Mouse (Mus musculus) heart, adult 11 months (tissue): ENCODE results near the gene Insrr.
"Not testable (repeated sequence)": the region's sequence is repeated elsewhere in the genome, so short reads cannot be mapped to it uniquely, and the experiment has no call there.

Experiments used
- DNase-seq: peaks from one replicate; pipeline ENCODE4 v3.0.0; 2022

Insrr gene

DNA sequence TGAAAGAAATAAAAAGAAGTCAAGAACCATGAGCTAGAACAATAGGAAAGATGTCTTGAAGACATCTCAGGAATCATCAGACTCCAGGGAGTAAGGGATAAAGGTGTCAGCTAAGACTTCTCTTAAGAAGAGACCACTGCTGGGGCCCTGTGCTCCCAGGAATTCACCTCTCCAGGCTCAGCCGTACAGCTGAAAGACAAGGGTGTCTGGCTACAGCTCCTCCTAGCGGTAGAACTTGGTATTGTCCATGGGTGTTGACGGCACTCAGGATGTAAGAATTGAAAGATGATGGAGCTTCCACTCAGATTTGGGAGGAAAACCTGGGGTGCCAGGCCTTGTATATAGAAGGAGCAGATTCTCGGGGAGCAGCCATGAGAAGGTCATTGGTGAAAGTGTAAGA lies 41.9 kb downstream of the Insrr start:
- peak; percentile 91 for DNase-seq

DNA sequence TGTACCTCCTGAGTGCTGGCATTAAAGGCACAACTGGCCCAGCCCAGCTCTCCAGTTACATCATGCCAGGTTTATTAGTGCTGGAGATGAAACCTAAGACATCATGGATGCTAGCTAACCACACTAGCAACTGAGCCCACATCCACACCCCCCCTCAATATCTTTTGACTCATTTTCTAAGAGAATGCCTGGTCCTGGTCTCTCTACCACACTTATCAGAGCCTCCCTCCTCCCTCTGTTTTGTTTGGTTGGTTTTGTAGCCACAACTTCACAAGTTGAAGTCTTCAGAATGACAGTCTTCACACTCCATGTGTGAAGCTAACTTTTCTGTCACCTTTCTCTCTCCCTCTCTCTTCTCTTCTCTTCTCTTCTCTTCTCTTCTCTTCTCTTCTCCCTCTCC lies 44.1 kb downstream of the Insrr start:
- no peak for DNase-seq

DNA sequence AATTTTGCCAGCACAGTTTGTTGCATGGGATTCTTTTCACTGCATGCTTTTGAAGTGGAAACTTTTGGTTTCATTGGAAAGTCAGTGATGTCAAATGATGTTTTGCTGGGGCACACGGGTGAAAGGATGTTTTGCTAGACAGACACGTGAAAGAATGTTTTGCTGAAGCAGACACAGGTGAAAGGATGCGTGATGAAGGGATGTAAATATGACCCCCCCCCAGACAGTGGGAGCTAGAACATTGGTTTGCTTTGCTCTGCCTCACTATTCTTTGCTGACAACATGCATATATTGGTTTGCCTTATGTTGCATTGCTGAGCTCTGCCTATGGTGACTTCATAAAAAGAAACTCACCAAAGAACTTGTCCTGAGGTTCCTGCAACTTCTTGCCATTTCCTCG lies 48.2 kb downstream of the Insrr start:
- DNase-seq, result no peak

DNA sequence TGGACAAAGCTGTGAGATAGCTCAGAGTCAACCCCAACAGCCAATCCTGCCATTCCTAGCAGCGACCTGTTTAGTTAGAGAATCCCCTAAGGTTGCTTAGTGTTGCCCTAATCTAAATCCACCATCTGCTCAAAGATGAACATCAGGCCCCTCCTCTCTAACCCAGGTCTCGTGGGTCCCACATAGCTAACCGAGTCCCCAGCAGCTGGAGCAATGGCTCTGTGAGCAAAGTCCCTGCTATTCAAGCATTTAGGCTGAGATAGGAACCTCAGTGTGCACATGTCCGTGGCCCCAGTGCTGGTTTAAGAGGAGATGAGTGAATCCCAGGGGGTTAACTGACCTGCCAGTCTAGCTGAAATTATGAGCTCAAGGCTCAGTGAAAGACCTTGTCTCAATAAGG lies 49.4 kb downstream of the Insrr start:
- DNase-seq, result no peak

DNA sequence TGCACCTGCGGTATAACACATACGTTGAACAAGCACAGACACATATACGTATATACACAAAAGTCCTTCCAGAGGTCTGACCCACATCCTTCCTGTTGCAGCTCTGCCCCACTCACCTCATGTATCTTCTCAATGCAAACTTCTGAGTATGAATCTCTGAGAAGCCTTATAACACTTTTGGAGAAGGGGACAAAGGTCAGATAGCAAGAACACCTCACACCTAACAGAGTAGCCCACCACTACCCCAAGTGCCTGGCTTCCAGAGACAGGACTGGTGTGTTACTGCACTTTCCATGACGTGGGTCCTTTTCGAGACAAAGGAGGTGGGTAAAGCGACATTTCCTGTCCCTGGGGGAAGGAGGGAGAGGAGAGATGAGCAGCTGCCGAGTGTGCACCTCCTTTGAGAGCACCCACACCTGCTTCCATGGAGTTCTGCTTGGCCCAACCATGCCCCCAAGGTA lies 49.9 kb downstream of the Insrr start, which contains the start of gene Sh2d2a:
Gene Sh2d2a, plus strand, starts transcription at position 106 of the 461 bp plus-strand sequence.
- no peak for DNase-seq

DNA sequence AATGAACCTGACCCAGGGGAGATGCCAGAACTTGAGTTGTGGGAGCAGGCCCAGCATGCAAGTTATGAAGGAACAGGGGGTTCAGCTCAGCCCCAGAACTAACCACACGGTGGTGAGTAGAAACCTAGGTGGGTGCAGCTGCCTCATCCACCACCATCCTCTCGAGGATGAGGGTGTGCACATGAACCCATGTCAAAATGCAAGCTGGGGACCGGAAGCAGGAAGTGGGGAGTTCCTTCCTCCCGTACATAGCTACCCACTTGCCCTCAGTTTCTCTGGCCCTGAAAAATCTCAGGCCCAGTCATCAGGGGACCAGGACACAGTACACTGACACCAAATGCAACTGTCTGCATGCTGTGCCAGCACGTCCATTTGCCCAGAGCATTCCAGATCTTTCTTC lies 50.9 kb downstream of the Insrr start:
- no peak for DNase-seq

DNA sequence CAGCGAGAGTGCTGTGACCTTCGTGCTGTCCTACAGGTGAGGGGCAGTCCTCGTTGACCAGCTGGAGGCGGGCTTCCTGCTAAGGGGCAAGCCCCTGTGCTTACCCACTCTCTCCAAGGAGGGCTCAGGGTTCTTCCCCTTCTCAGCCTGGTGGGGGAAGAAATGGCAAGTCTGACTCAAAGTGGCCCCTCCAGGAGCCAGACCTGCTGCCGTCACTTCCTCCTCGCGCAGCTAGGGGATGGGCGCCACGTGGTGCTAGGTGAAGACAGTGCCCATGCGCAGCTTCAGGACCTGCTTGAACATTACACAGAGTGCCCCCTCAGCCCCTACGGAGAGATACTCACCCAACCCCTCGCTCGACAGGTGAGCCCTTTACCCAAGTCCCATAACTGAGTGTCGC lies 52.4 kb downstream of the Insrr start:
- DNase-seq, result no peak

DNA sequence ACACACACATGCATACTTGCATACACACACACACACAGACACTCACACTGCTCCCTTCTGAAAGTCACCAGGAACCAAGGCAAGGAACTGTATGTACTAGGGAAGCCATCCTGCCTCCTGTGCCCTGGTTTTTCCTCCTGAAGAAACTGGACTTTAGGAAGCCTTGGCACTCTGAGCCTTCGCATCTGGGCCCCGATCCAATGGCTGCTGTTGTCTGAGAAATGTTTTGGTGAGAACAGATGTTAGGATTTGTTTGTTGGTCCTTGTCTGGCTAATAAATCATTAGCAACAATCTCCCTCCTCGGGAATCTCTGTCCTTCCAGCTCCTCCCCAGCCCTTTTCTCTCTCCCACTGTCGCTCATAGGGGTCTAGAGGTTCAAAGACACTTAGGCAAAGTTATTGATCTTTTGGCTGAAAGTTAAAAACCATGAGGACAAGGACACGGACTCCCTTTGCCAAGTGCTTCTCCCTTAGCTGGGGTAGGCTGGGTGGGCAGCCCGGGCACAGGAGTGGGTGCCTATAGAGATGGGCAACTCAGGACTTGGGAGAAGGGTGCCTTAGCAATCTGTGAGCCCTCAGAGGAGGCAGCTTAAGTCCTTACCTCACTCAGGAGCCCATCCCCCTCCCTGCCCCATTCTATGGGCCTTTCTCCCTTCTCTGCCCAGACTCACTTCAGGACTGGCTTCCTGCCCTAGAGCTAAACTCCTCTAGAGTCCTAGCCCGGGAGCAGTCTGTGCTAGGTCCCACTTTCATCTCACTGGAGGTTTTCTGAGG lies 58.2 kb downstream of the Insrr start:
- DNase-seq, result peak; percentile 93

DNA sequence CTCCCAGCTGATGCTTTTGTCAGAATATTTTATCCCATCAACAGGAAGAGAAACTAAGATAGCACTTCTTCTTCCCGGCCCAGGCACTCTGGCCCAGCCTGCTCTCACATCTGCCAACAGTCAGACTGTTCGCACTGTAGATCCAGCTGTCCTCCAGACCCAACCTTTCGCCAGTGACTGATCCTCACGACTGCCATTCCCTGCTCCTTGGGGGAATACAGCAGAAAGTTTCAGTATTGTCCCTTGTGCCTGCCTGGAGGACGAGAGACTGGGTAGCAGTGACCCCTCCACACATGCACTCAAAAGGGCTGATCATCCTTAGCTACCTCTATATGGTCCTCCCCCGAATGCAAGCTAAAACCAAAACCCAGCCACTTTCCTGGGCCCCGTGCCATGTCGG lies 59.2 kb downstream of the Insrr start:
- DNase-seq, result peak; percentile 96

DNA sequence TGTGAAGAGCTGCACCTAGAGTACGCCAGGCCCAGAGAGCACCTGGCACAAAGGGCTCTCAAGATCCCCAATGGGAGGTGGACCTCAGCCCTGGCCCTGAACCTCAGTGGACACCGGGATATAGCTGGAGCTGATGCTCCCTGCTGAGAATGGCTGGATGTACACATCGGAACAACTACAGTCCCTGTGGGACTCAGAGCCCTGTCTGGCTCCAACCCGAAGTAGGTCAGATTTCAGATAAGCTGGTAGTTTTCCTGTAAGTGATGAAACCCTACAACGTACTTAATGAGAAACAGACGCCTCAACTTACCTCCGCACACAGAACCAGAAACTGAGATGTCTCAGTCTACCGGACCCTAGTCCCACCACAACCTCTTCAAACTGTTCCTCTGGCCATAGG lies 60.9 kb downstream of the Insrr start:
- DNase-seq, result no peak

DNA sequence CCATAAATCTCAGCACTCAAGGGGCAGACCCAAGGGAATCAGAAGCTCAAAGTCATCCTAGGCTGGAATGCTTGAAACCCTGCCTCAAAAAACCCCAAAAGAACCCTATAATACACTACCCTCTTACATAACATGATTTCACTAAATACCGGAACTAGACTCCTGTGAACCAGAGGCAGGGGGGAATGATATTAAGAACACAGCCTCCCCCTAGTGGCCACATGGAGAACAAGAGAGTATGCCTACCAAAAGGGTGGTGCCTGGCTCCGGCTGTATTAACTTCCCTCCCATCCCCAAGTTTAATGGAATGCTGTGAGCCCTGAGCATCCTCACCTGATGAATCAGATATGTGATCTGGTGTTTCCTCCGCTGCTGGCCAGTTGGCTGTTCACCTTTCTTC lies 63.1 kb downstream of the Insrr start:
- DNase-seq, result peak; percentile 97

DNA sequence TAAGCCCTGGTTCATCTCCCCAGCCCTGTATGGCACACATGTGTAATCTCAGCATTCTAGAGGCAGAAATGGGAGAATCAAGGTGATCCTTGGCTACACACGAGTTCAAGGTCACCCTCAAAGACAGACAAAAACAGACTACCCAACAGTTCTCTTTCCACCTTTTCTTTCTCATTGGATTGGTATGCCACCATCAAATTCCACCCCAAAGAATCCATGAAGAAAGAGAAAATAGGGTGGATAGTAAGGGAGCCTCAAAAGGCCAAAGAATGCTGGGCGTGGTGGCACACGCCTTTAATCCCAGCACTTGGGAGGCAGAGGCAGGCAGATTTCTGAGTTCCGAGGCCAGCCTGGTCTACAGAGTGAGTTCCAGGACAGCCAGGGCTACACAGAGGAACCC lies 67.4 kb downstream of the Insrr start:
- DNase-seq, result not testable (repeated sequence)
